Mouse (Mus musculus): ENCODE results near the gene Arv1. TPM values are rescaled to one million over a fixed set of nuclear protein-coding genes. Genes with fewer than 3 reads are reported as not detected.

Gene Arv1
- polyA plus RNA-seq, 1 experiment from 2014 or later: 33.6 TPM

DNA sequence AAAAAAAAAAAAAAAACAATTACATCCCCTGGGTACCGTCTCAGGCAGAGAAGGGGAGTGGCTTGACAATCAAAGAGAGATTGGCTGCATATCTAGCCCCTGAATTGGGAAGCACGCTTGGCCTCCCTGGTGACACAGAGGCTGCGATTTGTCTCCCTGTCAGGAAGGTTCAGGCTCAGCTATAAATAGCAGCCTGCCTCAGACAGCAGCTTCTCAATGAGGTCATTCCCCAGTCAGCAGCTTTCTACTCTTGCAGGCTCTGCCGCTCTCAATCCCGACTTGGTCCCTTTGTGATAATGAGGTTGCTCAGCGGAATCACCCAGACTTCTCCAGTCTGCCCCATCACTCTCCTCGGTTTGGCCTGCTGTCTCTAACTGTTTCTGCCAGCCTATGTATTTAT, 58.3 kb downstream of the Arv1 start:
- H3K4me1 ChIP-seq: peaks cover 7% of the 10 kb centered on the region; the same call in 1 of the 2 replicates
- H3K27me3 ChIP-seq (ENCODE audit: low read depth, poor library complexity, severe bottlenecking): peaks cover 5% of the 10 kb centered on the region
- H3K9me3 ChIP-seq (replicated peaks): no peaks in the 10 kb centered on the region
- no peak overlapping the region for H3K27ac ChIP-seq
- H3K4me3 ChIP-seq: no peak overlapping the region
- DNase-seq (ENCODE audit: low spot score): no peak
- no peaks in the 10 kb centered on the region for H3K36me3 ChIP-seq
- WGBS: 20% methylated on average over 7 of the region's 7 CpGs

DNA sequence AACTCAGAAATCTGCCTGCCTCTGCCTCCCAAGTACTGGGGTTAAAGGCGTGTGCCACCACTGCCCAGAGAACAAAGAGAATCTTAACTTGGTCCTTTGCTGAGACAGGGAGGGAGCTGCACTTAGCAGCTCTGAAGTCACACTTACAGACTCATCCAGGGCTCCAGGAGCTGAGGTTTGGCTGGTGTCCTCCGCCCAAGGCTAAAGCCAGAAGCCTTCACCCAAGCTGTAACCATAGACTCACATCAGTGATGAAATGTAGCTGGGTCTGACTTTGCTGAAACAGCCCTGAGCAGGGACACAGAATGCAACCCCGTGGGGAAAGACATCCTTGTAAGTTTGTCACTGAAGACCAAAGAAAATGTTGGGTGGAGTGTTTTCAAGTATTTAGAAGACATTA, 60.5 kb downstream of the Arv1 start:
- H3K27me3 ChIP-seq (ENCODE audit: low read depth, poor library complexity, severe bottlenecking): peaks cover 7% of the 10 kb centered on the region; the same call in 1 of the 2 replicates
- H3K36me3 ChIP-seq: no peaks in the 10 kb centered on the region
- no peak overlapping the region for H3K27ac ChIP-seq
- H3K9me3 ChIP-seq (replicated peaks): no peaks in the 10 kb centered on the region
- H3K4me3 ChIP-seq: no peak overlapping the region
- no peak for DNase-seq (ENCODE audit: low spot score)
- 77% methylated on average over 3 of the region's 3 CpGs for WGBS
- peaks cover 4% of the 10 kb centered on the region; the same call in 1 of the 2 replicates for H3K4me1 ChIP-seq

DNA sequence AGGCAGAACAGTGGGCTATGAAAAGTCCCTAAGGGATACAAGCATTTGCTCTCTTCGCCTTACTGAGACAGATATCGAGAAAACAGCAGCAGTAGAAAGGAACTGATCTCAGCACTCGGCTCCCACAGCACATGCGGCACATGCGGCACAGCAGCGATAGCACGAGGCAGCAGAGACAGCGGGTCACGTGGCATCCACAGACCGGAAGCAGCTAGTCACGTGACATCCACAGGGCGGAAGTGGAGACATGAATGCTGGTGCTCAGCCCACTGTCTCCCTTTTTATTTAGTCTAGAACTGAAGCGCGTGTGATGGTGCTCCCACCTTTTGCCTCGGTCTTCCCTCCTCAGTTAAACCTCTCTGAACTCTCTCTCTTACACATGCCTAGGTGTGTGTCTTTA, 61.3 kb downstream of the Arv1 start:
- H3K27me3 ChIP-seq (ENCODE audit: low read depth, poor library complexity, severe bottlenecking): peaks cover 7% of the 10 kb centered on the region; the same call in 1 of the 2 replicates
- DNase-seq (ENCODE audit: low spot score): no peak
- H3K4me1 ChIP-seq: peaks cover 4% of the 10 kb centered on the region; the same call in 1 of the 2 replicates
- 93% methylated on average over 15 of the region's 15 CpGs for WGBS
- no peak overlapping the region for H3K27ac ChIP-seq
- H3K36me3 ChIP-seq: no peaks in the 10 kb centered on the region
- no peaks in the 10 kb centered on the region for H3K9me3 ChIP-seq (replicated peaks)
- H3K4me3 ChIP-seq: no peak overlapping the region

Other genes with a start within 250 kb of the Arv1 start
- 37.9 and 43.5 TPM in 2 replicates for gene Cog2, start 201.4 kb upstream of the Arv1 start, polyA plus RNA-seq (2016; fragmentation: Nextera tagmentation; extraction: Ambion mirVana)
- not detected in 2 replicates for gene Agt, start 152.4 kb upstream of the Arv1 start, polyA plus RNA-seq (2016; fragmentation: Nextera tagmentation; extraction: Ambion mirVana)
- not detected in 2 replicates for gene Capn9, start 146.0 kb upstream of the Arv1 start, polyA plus RNA-seq (2016; fragmentation: Nextera tagmentation; extraction: Ambion mirVana)
- gene 2310022B05Rik, start 58.8 kb upstream of the Arv1 start, polyA plus RNA-seq (2016; fragmentation: Nextera tagmentation; extraction: Ambion mirVana): 22.7 and 23.5 TPM in 2 replicates
- 45.5 and 51.9 TPM in 2 replicates for gene Ttc13, start 156 bp upstream of the Arv1 start, polyA plus RNA-seq (2016; fragmentation: Nextera tagmentation; extraction: Ambion mirVana)
- gene Fam89a, start 29.7 kb downstream of the Arv1 start, polyA plus RNA-seq (2016; fragmentation: Nextera tagmentation; extraction: Ambion mirVana): 5.1 and 7.0 TPM in 2 replicates
- gene Trim67, start 71.0 kb downstream of the Arv1 start, polyA plus RNA-seq (2016; fragmentation: Nextera tagmentation; extraction: Ambion mirVana): not detected in 2 replicates
- gene Gnpat, start 140.9 kb downstream of the Arv1 start, polyA plus RNA-seq (2016; fragmentation: Nextera tagmentation; extraction: Ambion mirVana): 133 and 142 TPM in 2 replicates
- 71.0 and 82.9 TPM in 2 replicates for gene 2810004N23Rik, start 141.0 kb downstream of the Arv1 start, polyA plus RNA-seq (2016; fragmentation: Nextera tagmentation; extraction: Ambion mirVana)
- 8.7 and 9.2 TPM in 2 replicates for gene Exoc8, start 175.6 kb downstream of the Arv1 start, polyA plus RNA-seq (2016; fragmentation: Nextera tagmentation; extraction: Ambion mirVana)
- 9.3 and 10.4 TPM in 2 replicates for gene Sprtn, start 175.7 kb downstream of the Arv1 start, polyA plus RNA-seq (2016; fragmentation: Nextera tagmentation; extraction: Ambion mirVana)
- 9.9 and 10.1 TPM in 2 replicates for gene Egln1, start 227.2 kb downstream of the Arv1 start, polyA plus RNA-seq (2016; fragmentation: Nextera tagmentation; extraction: Ambion mirVana)